Mouse (Mus musculus) heart, embryonic 10.5 days (tissue): ENCODE results near the gene Slc4a3. TPM values are rescaled to one million over a fixed set of nuclear protein-coding genes. Genes with fewer than 3 reads are reported as not detected.
A peak's percentile ranks its signal among the peaks of the same experiment; 100 is the strongest.

ENCODE experiments used
- DNase-seq: peaks from one replicate; pipeline ENCODE4 v3.0.0-alpha.2; 2017; ENCODE audit warnings: low spot score
- H3K27ac ChIP-seq: fragments of 300-500 bp; sonication (generic); 2 replicates; pipeline ENCODE4 v1.5.1; 2016; ENCODE audit warnings: mild to moderate bottlenecking
- H3K27me3 ChIP-seq: fragments of 300-500 bp; sonication (generic); 2 replicates; pipeline ENCODE4 v1.6.1; 2016; ENCODE audit warnings: mild to moderate bottlenecking; ENCODE audit not compliant: poor library complexity, insufficient read depth, severe bottlenecking
- H3K36me3 ChIP-seq: fragments of 300-500 bp; sonication (generic); 2 replicates; pipeline ENCODE4 v1.6.1; 2016; ENCODE audit warnings: mild to moderate bottlenecking, moderate library complexity
- H3K4me1 ChIP-seq: fragments of 300-500 bp; sonication (generic); 2 replicates; pipeline ENCODE4 v1.6.1; 2016; ENCODE audit warnings: mild to moderate bottlenecking
- H3K4me3 ChIP-seq: fragments of 300-500 bp; sonication (generic); 2 replicates; pipeline ENCODE4 v1.5.1; 2016; ENCODE audit warnings: mild to moderate bottlenecking, moderate library complexity
- H3K9me3 ChIP-seq: fragments of 300-500 bp; sonication (generic); 2 replicates; pipeline ENCODE4 v1.6.1; 2016; ENCODE audit warnings: mild to moderate bottlenecking, moderate library complexity
- whole genome bisulfite sequencing: fragments of 180-500 bp; shearing (Covaris S2); methylation state at CpG from one replicate; pipeline ENCODE4 v1.1.7; 2016; 5-methylcytosine and 5-hydroxymethylcytosine counted together
- polyA plus RNA-seq: library from polyadenylated mRNA; unstranded; fragments of >200 nt; fragmentation: Nextera tagmentation; extraction: Ambion mirVana; gene quantifications from 2 replicates; pipeline ENCODE4 v1.2.1, GENCODE M21; 2016

The Slc4a3 gene
- polyA plus RNA-seq, 1 experiment from 2014 or later = 20.0 TPM

DNA sequence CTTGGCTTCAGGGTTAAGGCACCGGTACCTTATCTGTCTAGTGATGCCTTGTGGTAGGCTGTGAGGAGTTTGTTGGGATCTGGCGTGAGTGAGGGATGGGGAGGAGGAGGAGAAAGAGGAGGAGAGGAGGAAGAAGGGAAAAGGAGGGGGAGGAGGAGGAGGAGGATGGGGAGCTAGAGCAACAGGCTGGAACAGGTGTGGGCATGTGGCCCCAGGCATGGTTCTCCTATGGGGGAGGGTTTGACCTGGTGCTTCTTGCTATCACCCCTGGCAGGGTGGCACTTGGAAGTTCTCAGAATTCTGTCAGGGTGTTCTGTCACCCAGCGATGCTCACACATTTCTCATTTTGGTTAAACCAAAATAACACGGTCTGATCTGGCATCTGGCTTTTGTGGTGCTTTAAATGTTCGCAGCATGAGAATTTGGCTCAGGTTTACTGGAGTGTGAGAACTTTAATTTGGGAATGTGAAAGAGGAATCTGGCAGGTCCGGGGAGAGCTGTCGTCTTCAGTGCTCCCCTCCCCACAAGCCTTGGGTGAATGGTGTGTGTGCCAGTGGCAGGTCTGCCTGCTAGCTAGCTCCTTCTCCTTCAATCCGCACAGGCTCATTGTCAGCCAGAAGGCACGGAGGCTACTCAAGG lies 10.2 kb downstream of the Slc4a3 start:
- 73% methylated on average over 9 of the region's 9 CpGs for WGBS
- Histone ChIP-seq H3K4me1 (peaks cover 49% of the 10 kb centered on the region), H3K4me3 (no peak overlapping the region), H3K36me3 (peaks cover 64% of the 10 kb centered on the region), H3K27me3 (no peaks in the 10 kb centered on the region), H3K9me3 (no peaks in the 10 kb centered on the region), H3K27ac (peak overlapping the region; percentile 36; the same call in 1 of the 2 replicates)
- DNase-seq = no peak

DNA sequence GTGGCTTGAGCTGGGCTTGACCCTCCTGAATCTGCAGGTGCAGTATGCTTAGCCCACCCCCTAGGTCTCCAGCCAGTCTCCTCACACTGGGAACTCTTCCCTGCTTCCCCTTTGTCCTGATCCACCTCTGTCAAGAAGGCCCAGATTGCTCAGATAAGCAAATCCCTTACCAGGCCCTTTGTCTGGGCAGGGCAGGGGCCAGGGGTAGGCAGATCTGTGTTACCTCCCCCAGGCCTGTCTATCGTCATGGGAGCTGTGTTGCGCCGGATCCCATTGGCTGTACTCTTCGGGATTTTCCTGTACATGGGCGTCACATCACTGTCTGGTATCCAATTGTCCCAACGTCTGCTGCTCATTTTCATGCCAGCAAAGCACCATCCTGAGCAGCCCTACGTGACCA lies 11.0 kb downstream of the Slc4a3 start:
- H3K36me3 ChIP-seq = peaks cover 56% of the 10 kb centered on the region
- no peak overlapping the region for H3K4me3 ChIP-seq
- H3K4me1 ChIP-seq = peaks cover 54% of the 10 kb centered on the region
- H3K27me3 ChIP-seq = no peaks in the 10 kb centered on the region
- H3K27ac ChIP-seq = peak overlapping the region; percentile 36; the same call in 1 of the 2 replicates
- DNase-seq = no peak
- no peaks in the 10 kb centered on the region for H3K9me3 ChIP-seq
- 80% methylated on average over 7 of the region's 7 CpGs for WGBS

DNA sequence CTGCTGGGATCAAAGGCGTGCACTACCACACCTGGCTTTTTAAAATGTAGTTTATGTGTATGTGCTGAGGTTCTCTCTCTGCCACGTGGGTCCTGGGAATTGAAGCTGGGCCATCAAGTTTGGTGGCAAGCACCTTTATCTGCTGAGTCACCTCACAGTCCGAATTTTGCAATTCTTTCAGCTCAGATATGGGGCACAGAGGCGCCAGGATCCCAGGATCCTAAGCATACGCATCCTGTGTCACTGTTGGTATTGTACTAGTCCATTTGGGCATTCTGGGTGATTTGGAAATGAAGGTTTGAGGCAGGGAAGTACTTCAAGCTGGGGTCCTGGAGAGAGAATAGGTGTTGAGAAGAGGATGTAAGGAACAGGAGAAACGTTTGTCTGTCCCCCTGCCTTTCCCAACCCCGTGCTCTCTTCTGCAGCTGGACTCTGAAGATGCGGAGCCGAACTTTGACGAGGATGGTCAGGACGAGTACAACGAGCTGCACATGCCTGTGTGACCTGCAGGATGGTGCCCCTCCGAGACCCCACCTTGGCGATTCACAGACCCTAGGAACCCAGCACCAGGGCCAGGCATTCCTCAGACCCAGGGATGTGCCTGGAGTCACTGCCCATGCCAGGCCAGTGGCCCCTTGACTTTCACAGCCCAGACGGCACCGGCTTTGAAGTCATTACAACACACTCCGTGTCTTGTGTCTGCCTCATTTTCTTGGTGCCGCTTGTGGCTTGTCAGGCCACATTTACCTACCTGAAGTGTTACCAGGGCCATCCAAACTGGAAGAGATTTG lies 12.5 kb downstream of the Slc4a3 start:
- WGBS = 74% methylated on average over 18 of the region's 18 CpGs
- peak overlapping the region; percentile 87 for H3K27ac ChIP-seq
- no peaks in the 10 kb centered on the region for H3K9me3 ChIP-seq
- peaks cover 41% of the 10 kb centered on the region for H3K36me3 ChIP-seq
- H3K4me3 ChIP-seq = no peak overlapping the region; the same call in 1 of the 2 replicates
- H3K4me1 ChIP-seq = peaks cover 54% of the 10 kb centered on the region
- no peak for DNase-seq
- no peaks in the 10 kb centered on the region for H3K27me3 ChIP-seq

DNA sequence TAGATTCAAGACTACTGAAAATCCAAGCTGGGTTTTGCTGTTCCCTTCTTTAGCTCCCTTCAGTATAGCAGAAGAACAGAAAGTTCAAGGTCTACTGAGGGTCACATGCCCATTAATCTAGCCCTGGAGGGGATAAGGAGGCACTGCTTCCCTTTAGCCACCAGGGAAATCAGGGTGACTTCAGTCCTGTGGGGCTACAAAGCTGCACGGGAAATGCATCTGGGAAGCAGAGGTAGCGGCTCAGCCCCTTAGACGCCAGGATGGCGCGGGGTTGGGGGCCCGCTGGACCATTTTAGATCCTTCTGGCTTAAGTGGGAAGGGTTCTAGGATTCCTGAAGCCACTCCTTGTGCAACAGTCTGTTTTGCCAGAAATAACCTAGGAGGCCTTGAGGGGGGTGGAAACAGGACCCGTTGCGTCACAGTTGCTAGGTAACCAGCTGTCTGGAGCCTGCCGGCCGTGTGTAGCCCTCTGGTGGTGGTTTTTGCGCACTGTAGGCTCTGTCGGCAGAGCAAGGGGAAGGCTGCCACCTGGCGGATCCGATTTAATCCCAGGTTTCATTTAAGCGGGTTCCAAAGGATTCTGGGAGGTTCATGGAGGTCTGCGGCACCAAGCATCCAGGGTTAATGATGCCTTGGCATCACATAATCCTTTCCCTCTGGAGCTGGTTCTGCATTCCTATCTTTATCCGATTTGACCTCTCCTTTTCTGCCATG lies 13.3 kb downstream of the Slc4a3 start:
- 5% methylated on average over 17 of the region's 17 CpGs for WGBS
- Histone ChIP-seq H3K4me1 (peaks cover 52% of the 10 kb centered on the region), H3K4me3 (peak overlapping the region; percentile 40), H3K27ac (peak overlapping the region; percentile 87), H3K9me3 (no peaks in the 10 kb centered on the region), H3K36me3 (peaks cover 33% of the 10 kb centered on the region), H3K27me3 (no peaks in the 10 kb centered on the region)
- peak; percentile 96 for DNase-seq

DNA sequence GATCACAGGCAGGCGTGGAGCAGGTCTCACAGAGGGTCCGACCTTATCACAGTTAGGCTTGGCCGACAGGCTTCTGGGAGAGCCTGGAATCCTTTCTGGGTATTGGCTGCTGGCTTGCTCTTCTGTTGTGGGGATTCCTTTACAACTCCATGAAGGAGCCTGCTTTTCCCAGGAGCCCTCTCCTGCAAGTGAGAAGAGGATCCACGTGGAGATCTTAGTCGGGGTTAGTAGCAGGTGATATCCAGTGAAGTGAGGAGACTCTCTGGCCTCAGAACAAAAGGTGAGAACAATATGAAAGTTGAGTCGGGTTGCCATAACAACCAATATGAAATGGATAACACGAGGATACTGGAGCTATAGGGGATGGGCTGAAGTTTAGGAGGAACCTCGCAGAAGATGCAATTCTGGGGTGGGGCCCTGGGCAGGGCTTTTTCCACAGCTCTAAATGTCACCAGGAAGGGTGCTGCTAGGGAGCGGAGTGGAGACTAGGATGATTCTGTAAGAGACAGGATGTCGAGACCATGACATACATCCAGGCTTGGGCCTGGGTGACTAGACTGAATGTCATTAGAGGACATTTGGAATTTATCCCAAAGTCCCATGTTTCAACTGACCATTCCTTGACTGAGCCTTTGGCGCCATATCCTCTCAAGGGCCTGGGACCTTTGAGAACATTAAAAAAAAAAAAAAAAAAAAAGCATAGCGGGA lies 14.3 kb downstream of the Slc4a3 start:
- peaks cover 23% of the 10 kb centered on the region for H3K36me3 ChIP-seq
- no peak for DNase-seq
- no peak overlapping the region for H3K4me3 ChIP-seq
- no peaks in the 10 kb centered on the region for H3K9me3 ChIP-seq
- peaks cover 51% of the 10 kb centered on the region for H3K4me1 ChIP-seq
- 69% methylated on average over 12 of the region's 12 CpGs for WGBS
- H3K27ac ChIP-seq = no peak overlapping the region
- no peaks in the 10 kb centered on the region for H3K27me3 ChIP-seq

DNA sequence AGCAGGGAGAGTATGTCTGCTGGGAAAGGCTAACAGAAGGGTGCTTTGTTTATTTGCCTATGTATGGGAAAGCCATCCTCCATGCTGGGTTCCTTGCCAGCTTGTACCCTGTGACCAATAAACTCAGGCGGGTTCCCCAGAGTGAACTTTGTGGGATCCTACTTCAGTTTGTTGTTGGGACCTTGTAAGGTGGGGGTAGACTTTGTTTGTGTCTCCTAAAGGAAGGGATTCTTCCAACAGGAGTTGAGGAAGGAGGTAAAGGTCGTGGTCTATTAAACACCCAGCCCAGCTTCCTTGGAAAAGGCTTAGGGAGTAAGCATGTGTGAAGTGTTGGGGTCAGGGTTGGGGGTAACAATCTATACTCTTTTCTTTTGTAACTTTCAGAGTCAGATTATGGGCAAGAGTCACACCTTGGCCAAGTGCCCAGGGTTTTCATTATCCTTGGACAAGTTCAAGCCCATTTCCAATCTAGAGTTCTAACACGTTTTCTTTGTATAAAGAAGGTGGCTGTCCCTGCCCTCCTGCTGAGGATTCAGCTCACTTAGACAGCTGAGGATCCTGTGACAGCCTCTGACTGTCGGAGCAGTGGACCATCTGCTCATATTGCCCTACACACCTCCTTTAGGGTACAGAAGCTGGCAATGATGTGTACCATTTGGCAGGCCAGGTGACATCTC lies 15.3 kb downstream of the Slc4a3 start:
- Histone ChIP-seq H3K36me3 (peaks cover 13% of the 10 kb centered on the region), H3K4me1 (peaks cover 52% of the 10 kb centered on the region), H3K27me3 (no peaks in the 10 kb centered on the region), H3K9me3 (no peaks in the 10 kb centered on the region), H3K27ac (no peak overlapping the region), H3K4me3 (no peak overlapping the region)
- 48% methylated on average over 4 of the region's 4 CpGs for WGBS
- DNase-seq = no peak

DNA sequence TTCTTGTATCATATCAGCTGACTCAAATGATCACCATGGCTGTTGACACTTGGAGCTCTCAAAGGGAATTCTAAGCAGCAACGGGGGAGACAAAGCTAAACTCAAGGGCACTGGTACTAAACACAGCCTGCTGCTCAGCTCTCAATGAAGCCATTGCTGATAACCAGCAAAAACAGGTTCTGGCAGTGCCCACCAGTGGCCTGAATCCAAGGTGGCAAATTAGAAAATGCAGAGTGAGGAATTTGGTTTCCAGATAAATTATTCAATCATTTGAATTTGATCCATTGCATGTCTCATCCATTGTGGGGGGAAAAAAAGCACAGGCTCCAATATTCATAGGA lies 15.8 kb downstream of the Slc4a3 start:
- no peak for DNase-seq
- Histone ChIP-seq H3K4me1 (peaks cover 47% of the 10 kb centered on the region), H3K4me3 (no peak overlapping the region), H3K36me3 (peaks cover 8% of the 10 kb centered on the region), H3K27ac (no peak overlapping the region), H3K9me3 (no peaks in the 10 kb centered on the region), H3K27me3 (no peaks in the 10 kb centered on the region)
- WGBS = 43% methylated on average over 1 of the region's 1 CpGs

DNA sequence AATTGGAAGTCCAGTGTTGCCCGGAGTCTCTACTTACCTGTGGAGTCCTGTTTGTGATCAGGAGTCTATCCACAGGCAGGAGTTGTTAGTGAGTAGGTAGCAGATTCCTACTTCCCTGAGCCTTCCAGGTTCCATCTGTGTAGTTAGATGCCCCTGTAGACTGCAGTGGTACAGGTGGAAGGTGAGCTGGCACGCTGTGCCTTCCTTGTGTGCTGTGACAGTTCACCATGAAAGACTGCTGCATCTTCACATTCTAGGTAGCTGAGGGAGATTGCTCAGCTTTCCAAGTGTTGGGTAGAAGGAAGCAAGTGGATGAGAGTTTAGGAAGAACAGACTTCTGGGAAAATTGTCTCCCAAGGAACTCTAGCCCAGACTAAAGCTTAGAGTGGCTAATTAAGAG lies 18.0 kb downstream of the Slc4a3 start:
- H3K4me1 ChIP-seq = peaks cover 35% of the 10 kb centered on the region
- H3K4me3 ChIP-seq = no peak overlapping the region
- WGBS = 88% methylated on average over 2 of the region's 2 CpGs
- DNase-seq = no peak
- no peaks in the 10 kb centered on the region for H3K27me3 ChIP-seq
- H3K9me3 ChIP-seq = no peaks in the 10 kb centered on the region
- H3K36me3 ChIP-seq = no peaks in the 10 kb centered on the region
- H3K27ac ChIP-seq = no peak overlapping the region

DNA sequence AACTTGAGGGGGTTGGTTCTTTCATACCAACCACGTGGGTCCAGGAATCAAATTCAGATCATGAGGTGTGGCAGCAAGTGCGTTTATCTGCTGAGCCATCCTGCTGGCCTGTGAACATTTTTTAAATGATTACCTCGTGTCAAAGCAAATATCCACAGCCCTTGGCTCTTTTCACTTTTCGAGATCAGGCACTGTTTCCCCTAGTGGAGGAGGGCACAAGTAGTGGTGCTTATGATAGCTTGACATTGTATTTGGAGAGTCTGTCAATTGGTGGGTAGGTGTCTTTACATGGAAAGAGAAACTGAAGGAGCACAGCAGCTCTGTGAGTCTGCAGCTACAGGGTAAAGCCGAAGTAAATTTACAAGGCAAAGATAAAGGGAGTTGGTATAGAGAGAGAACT lies 18.9 kb downstream of the Slc4a3 start:
- no peaks in the 10 kb centered on the region for H3K36me3 ChIP-seq
- H3K4me1 ChIP-seq = peaks cover 28% of the 10 kb centered on the region
- H3K27me3 ChIP-seq = no peaks in the 10 kb centered on the region
- H3K9me3 ChIP-seq = no peaks in the 10 kb centered on the region
- 56% methylated on average over 5 of the region's 5 CpGs for WGBS
- H3K27ac ChIP-seq = no peak overlapping the region
- DNase-seq = no peak
- H3K4me3 ChIP-seq = no peak overlapping the region

DNA sequence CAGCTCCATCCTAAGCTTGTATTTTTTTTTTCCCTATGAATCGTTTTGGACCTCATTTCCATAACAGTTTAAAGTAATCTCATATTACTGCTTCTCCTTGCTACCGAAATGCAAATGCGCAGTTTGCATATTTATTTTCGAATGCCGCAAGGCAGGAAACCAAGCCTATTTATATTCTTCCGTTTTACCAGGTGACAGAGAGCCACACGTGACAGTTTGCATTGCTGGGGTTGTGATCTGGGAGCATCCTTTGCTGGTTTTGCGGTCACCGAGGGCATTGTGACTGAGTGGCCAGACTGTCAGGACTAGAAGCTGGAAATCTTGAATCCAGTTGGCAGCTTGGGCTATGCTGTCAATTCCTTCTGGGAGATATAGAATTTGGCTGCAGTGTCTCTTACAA lies 19.6 kb downstream of the Slc4a3 start:
- WGBS = 60% methylated on average over 9 of the region's 9 CpGs
- no peak overlapping the region for H3K4me3 ChIP-seq
- H3K27me3 ChIP-seq = no peaks in the 10 kb centered on the region
- no peaks in the 10 kb centered on the region for H3K9me3 ChIP-seq
- peak overlapping the region; percentile 72; the same call in 1 of the 2 replicates for H3K27ac ChIP-seq
- H3K4me1 ChIP-seq = peaks cover 32% of the 10 kb centered on the region
- no peak for DNase-seq
- H3K36me3 ChIP-seq = no peaks in the 10 kb centered on the region

DNA sequence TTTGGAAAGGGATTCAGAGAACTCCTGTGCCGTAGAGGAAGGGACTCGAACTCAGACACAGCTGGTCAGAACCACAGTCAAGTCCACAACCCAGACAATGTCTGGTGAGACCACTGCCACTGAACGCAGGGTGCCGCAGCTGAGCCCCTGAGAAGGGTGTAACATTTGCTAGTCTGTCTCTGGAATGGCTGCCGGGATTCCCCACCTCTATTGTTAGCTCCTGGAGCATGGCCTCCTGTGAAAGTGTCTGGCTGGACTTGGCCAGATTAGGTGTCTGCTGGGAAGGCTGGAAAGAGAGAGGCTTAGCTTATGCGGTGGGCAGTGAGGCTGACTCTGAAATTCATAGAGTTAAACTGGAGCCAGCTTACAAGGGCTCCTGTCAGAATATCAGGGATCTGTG lies 24.3 kb downstream of the Slc4a3 start:
- Histone ChIP-seq H3K4me1 (peaks cover 28% of the 10 kb centered on the region), H3K27ac (peak overlapping the region; percentile 81), H3K36me3 (no peaks in the 10 kb centered on the region), H3K27me3 (no peaks in the 10 kb centered on the region), H3K9me3 (no peaks in the 10 kb centered on the region), H3K4me3 (no peak overlapping the region)
- WGBS = 52% methylated on average over 6 of the region's 6 CpGs
- no peak for DNase-seq

DNA sequence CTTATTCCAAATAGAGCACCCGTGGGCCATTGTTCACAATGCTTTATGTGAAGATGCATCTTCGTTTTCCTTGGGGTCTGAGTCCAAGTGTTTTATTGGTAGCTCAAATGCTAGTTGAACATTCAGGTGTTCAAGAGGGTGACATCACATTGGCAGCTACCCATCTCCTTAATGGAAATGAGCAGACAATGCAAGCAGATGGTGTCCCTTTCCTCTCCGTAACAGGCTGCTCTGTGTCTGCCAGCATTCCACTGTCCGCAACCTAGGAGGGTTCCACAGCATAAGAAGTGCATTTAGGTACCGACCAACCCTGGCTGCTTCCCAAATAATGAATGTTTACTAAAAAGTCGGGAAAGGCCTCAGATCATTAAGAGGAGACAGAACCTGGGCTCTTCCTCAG lies 26.7 kb downstream of the Slc4a3 start:
- no peak for DNase-seq
- Histone ChIP-seq H3K36me3 (no peaks in the 10 kb centered on the region), H3K4me3 (no peak overlapping the region), H3K27me3 (no peaks in the 10 kb centered on the region), H3K9me3 (no peaks in the 10 kb centered on the region), H3K27ac (no peak overlapping the region), H3K4me1 (peaks cover 21% of the 10 kb centered on the region)
- WGBS = 78% methylated on average over 6 of the region's 6 CpGs
